Mouse (Mus musculus) heart, embryonic 11.5 days (tissue): ENCODE data around the gene Itpk1. TPM values are rescaled to one million over a fixed set of nuclear protein-coding genes. Genes with fewer than 3 reads are reported as not detected.
"Not testable (repeated sequence)": the region's sequence is repeated elsewhere in the genome, so short reads cannot be mapped to it uniquely, and the experiment has no call there.

ENCODE experiments used
- ATAC-seq: fragments of 200-750 bp; cut with Nextera tagmentation; replicated peaks from 2 replicates; pipeline ENCODE4 v1.8.0; 2017; ENCODE audit warnings: moderate library complexity; ENCODE audit not compliant: insufficient number of reproducible peaks, low FRiP score, low TSS enrichment
- H3K27ac ChIP-seq: fragments of 300-500 bp; sonication (generic); 2 replicates; pipeline ENCODE4 v1.5.1; 2014; ENCODE audit warnings: mild to moderate bottlenecking, low read depth, low read length
- H3K27me3 ChIP-seq: fragments of 300-500 bp; sonication (generic); 2 replicates; pipeline ENCODE4 v1.6.1; 2014; ENCODE audit warnings: mild to moderate bottlenecking, low read length, mixed read lengths; ENCODE audit not compliant: control insufficient read depth, insufficient read depth
- H3K36me3 ChIP-seq: fragments of 300-500 bp; sonication (generic); 2 replicates; pipeline ENCODE4 v1.6.1; 2014; ENCODE audit warnings: mild to moderate bottlenecking, low read length, moderate library complexity, mixed read lengths; ENCODE audit not compliant: control insufficient read depth, insufficient read depth
- H3K4me1 ChIP-seq: fragments of 300-500 bp; sonication (generic); 2 replicates; pipeline ENCODE4 v1.6.1; 2014; ENCODE audit warnings: low read length; ENCODE audit not compliant: control insufficient read depth, insufficient read depth
- H3K4me2 ChIP-seq: fragments of 300-500 bp; sonication (generic); 2 replicates; pipeline ENCODE4 v1.6.1; 2014; ENCODE audit warnings: mild to moderate bottlenecking, moderate library complexity
- H3K4me3 ChIP-seq: fragments of 300-500 bp; sonication (generic); 2 replicates; pipeline ENCODE4 v1.5.1; 2014; ENCODE audit warnings: low read depth, low read length
- H3K9ac ChIP-seq: fragments of 300-500 bp; sonication (generic); 2 replicates; pipeline ENCODE4 v1.6.1; 2014; ENCODE audit warnings: mild to moderate bottlenecking, low read depth, low read length, moderate library complexity
- H3K9me3 ChIP-seq: fragments of 300-500 bp; sonication (generic); replicated peaks from 2 replicates; pipeline ENCODE4 v1.6.1; 2016; ENCODE audit warnings: low read length; ENCODE audit not compliant: control insufficient read depth
- WGBS: fragments of 180-500 bp; shearing (Covaris S2); extraction: QIAGEN DNeasy Blood & Tissue Kit; methylation state at CpG from one replicate; pipeline ENCODE4 v1.1.7; 2014; ENCODE audit not compliant: insufficient replicate concordance; 5-methylcytosine and 5-hydroxymethylcytosine counted together
- polyA plus RNA-seq: library from polyadenylated mRNA; unstranded; fragments of >200 nt; fragmentation: Nextera tagmentation; extraction: Ambion mirVana; gene quantifications from 2 replicates; pipeline ENCODE4 v1.2.1, GENCODE M21; 2014

Itpk1 gene
- polyA plus RNA-seq, 1 experiment from 2014 or later, result 3.5 TPM

DNA sequence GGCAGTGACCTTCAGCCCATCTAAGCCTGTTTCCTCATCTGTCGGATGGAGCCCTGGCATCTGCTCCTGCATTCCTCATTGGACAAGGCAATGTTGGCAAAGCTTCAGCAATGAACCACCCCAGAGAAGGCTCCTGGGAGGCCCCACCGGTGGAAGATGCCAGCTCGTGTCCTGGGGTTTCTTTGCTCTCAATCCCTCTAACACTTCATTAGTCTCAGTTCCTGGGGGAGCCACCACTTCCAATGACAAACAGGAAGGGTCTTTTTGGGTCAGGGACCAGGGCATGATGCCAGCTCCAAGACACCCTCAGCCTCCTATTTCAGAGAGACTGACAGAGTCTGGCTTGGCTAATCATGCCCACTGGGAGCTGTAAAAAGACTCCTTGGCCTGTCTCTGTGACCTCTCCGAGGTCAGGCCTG, 71.6 kb downstream of the Itpk1 start:
- Histone ChIP-seq H3K4me3 (no peak overlapping the region), H3K4me1 (no peaks in the 10 kb centered on the region), H3K36me3 (no peaks in the 10 kb centered on the region), H3K9me3 (no peaks in the 10 kb centered on the region), H3K4me2 (no peak overlapping the region), H3K27me3 (no peaks in the 10 kb centered on the region), H3K27ac (no peak overlapping the region), H3K9ac (no peak overlapping the region)
- no peak for ATAC-seq
- 72% methylated on average over 4 of the region's 4 CpGs for WGBS

DNA sequence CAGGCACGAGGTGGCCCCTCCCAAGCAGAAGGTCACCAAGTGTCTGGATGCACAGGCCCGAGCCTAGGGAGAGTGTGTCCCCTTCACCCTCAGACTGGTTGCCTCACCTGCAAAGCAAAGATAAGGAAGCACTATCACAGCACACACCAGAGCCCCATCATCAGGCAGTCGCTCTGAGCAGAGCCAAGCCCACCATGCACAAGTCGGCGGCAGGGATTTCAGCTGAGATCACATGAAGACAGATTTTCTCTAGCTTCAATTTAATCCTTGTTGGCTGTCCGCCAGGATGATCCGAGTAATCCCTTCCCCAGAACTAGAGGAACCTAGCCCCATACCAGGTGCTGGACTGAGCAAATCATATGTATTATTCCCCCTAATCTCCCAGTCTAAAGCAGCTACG, 73.0 kb downstream of the Itpk1 start:
- no peak overlapping the region for H3K4me3 ChIP-seq
- H3K4me1 ChIP-seq, result no peaks in the 10 kb centered on the region
- H3K9me3 ChIP-seq, result no peaks in the 10 kb centered on the region
- no peak overlapping the region for H3K27ac ChIP-seq
- no peak overlapping the region for H3K9ac ChIP-seq
- 58% methylated on average over 8 of the region's 8 CpGs for WGBS
- H3K4me2 ChIP-seq, result no peak overlapping the region
- no peaks in the 10 kb centered on the region for H3K36me3 ChIP-seq
- no peaks in the 10 kb centered on the region for H3K27me3 ChIP-seq
- no peak for ATAC-seq

DNA sequence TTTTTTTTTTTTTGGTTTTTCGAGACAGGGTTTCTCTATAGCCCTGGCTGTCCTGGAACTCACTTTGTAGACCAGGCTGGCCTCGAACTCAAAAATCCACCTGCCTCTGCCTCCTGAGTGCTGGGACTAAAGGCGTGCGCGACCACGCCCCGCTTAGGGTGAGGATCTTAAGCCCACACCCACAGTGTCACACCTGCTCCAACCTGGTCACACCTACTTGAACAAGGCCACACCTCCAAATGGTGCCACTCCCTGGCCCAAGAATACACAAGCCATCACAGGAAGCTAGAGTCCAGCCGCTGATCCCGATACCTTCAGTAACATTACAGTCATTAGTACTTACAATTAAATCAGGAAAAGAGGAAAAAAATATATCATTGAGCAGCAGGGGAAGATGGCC, 74.3 kb downstream of the Itpk1 start:
- not testable (repeated sequence) for H3K4me3 ChIP-seq, H3K4me1 ChIP-seq, H3K9me3 ChIP-seq, H3K9ac ChIP-seq, H3K27ac ChIP-seq, H3K27me3 ChIP-seq, H3K4me2 ChIP-seq, H3K36me3 ChIP-seq, ATAC-seq
- 94% methylated on average over 9 of the region's 9 CpGs for WGBS

DNA sequence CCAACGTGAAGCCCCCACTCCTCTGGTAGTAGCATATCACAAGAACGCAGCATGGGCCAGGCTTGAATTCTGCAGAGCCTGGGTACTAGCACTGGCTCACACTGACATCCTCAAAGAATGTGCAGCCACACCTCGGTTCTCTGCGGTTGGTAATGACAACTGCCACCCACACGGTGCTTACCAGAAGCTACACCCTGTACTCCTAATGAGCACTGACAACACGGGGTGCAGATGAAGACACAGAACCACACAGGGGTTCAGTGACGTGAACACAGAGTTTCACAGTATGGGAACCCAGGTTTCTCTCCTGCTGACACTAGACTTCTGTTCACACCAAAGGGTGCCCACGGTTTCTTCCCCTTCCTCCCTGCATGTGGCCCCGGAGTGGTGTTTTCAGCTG, 76.5 kb downstream of the Itpk1 start:
- WGBS, result 72% methylated on average over 9 of the region's 9 CpGs
- no peaks in the 10 kb centered on the region for H3K9me3 ChIP-seq
- no peak overlapping the region for H3K4me3 ChIP-seq
- ATAC-seq, result no peak
- H3K4me2 ChIP-seq, result no peak overlapping the region
- H3K9ac ChIP-seq, result no peak overlapping the region
- H3K36me3 ChIP-seq, result no peaks in the 10 kb centered on the region
- H3K4me1 ChIP-seq, result no peaks in the 10 kb centered on the region
- H3K27ac ChIP-seq, result no peak overlapping the region
- H3K27me3 ChIP-seq, result no peaks in the 10 kb centered on the region

DNA sequence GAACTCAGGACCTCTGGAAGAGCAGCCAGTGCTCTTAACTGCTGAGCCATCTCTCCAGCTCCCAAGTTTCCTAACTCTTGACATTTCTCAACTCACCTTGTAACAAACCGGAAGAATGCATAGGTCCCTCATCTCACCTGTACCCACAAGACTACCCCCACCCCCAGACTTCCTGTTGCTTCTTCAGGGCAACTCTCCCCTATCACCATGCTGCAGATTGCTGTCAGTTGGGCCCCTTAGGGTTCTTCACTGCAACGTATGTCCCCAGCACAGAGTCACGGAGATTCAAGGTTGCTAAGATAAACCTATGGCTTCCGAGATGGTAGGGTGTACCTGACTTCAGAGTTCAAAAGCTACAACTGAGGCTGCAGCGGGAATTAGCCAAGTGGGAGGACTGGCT, 77.2 kb downstream of the Itpk1 start:
- WGBS, result 71% methylated on average over 5 of the region's 5 CpGs
- Histone ChIP-seq H3K27ac (no peak overlapping the region), H3K27me3 (no peaks in the 10 kb centered on the region), H3K9me3 (no peaks in the 10 kb centered on the region), H3K9ac (no peak overlapping the region), H3K4me1 (no peaks in the 10 kb centered on the region), H3K36me3 (no peaks in the 10 kb centered on the region), H3K4me2 (no peak overlapping the region), H3K4me3 (no peak overlapping the region)
- no peak for ATAC-seq

DNA sequence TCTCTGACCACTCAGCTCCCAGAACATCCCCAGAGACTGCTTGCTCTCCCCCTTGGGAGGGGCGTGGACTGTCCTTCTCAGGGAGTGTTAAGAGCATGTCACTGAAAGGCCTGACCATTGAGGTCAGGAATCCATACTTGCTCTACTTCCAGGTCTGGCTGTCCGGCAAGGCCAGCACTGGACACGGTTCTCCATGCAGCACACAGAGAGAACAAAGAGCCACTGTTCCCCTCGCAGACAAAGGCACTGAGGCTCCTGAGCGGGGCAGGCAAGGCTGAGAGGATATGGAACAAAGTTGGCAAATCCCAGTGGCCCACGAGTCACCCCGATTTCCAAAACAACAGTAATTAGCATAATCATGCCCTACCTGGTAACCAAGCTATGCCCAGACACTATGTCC, 77.9 kb downstream of the Itpk1 start:
- H3K9me3 ChIP-seq, result no peaks in the 10 kb centered on the region
- H3K4me3 ChIP-seq, result no peak overlapping the region
- WGBS, result 68% methylated on average over 7 of the region's 7 CpGs
- H3K4me1 ChIP-seq, result peaks cover 2% of the 10 kb centered on the region; the same call in 1 of the 2 replicates
- H3K27ac ChIP-seq, result no peak overlapping the region
- no peaks in the 10 kb centered on the region for H3K27me3 ChIP-seq
- ATAC-seq, result no peak
- no peak overlapping the region for H3K4me2 ChIP-seq
- H3K36me3 ChIP-seq, result no peaks in the 10 kb centered on the region
- H3K9ac ChIP-seq, result no peak overlapping the region

DNA sequence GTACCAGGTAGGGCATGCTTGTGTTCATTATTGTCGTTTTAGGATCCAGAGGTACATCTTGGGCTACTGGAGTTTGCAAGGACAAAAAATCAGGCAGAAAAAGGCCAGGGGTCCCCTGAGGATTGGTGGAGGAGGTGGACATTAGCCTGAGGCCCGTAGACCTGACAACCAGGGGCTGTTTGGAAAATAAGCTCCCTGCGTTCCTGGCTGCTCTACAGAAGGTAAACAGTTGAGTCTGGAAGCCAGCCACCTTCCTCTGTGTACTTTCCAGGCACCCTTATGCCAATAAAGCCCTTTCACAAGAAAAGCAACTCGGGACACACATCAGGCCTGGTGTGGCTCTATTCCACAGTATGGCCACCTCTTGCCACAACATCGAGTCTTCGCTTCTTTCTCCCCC, 79.0 kb downstream of the Itpk1 start:
- H3K4me2 ChIP-seq, result no peak overlapping the region
- no peaks in the 10 kb centered on the region for H3K27me3 ChIP-seq
- H3K9ac ChIP-seq, result no peak overlapping the region
- ATAC-seq, result no peak
- H3K36me3 ChIP-seq, result no peaks in the 10 kb centered on the region
- no peaks in the 10 kb centered on the region for H3K9me3 ChIP-seq
- 74% methylated on average over 6 of the region's 6 CpGs for WGBS
- H3K4me1 ChIP-seq, result peaks cover 2% of the 10 kb centered on the region; the same call in 1 of the 2 replicates
- H3K4me3 ChIP-seq, result no peak overlapping the region
- H3K27ac ChIP-seq, result no peak overlapping the region

DNA sequence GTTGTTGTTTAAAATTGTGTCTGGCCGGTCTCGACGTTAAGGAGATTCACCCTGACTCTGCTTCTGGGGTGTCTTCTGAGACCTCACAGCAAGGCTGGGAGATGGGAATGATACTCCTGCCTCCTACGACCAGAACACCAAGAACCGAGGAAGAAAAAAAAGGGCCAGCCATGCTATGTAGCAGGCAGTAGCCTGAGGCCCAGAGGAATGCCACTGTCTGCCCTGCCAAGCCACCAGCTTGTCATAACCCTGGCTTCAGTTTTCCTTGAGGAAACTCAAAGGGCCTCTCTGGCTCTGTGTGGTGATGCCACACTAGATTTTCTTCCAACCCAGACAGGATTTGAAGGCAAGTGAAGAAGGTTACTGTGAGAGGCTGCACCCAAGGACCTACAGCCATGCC, 79.6 kb downstream of the Itpk1 start:
- 73% methylated on average over 5 of the region's 5 CpGs for WGBS
- no peak overlapping the region for H3K27ac ChIP-seq
- no peaks in the 10 kb centered on the region for H3K27me3 ChIP-seq
- H3K9ac ChIP-seq, result no peak overlapping the region
- no peak for ATAC-seq
- H3K4me1 ChIP-seq, result peaks cover 2% of the 10 kb centered on the region; the same call in 1 of the 2 replicates
- no peak overlapping the region for H3K4me2 ChIP-seq
- no peaks in the 10 kb centered on the region for H3K9me3 ChIP-seq
- no peaks in the 10 kb centered on the region for H3K36me3 ChIP-seq
- H3K4me3 ChIP-seq, result no peak overlapping the region

DNA sequence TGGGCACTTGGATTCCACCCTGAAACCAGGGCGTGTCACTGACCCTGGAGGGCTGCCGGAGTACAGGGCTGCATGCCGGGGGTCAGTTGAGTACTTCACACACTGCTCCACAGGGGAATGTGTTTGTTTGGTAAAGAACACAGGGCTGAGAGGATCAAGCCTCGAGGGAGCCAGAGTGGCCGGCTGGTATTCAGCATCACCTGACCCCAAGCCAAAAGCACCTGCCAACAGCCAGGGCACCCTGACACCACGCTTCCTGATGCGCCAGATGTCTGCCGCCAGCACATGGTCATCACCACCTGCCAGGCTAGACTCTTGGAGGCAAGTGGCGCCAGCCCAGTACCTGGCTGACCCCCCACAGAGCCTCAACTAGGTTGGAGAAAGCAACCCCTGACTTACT, 80.9 kb downstream of the Itpk1 start:
- Histone ChIP-seq H3K4me1 (peaks cover 2% of the 10 kb centered on the region; the same call in 1 of the 2 replicates), H3K27me3 (no peaks in the 10 kb centered on the region), H3K9me3 (no peaks in the 10 kb centered on the region), H3K27ac (no peak overlapping the region), H3K9ac (no peak overlapping the region), H3K4me3 (no peak overlapping the region), H3K4me2 (no peak overlapping the region), H3K36me3 (no peaks in the 10 kb centered on the region)
- no peak for ATAC-seq
- WGBS, result 79% methylated on average over 9 of the region's 9 CpGs
